Mouse (Mus musculus) lung, postnatal 0 days (tissue): Measurements from ENCODE around the gene F2. TPM values are rescaled to one million over a fixed set of nuclear protein-coding genes. Genes with fewer than 3 reads are reported as not detected.
A peak's percentile ranks its signal among the peaks of the same experiment; 100 is the strongest.
"Not testable (repeated sequence)": the region's sequence is repeated elsewhere in the genome, so short reads cannot be mapped to it uniquely, and the experiment has no call there.

Source experiments
- ATAC-seq: fragments of 200-750 bp; cut with Nextera tagmentation; 2 replicates; pipeline ENCODE4 v1.8.0; 2017; ENCODE audit warnings: moderate library complexity
- DNase-seq: peaks from one replicate; pipeline ENCODE4 v3.0.0-alpha.2; 2016; ENCODE audit warnings: low spot score
- H3K27ac ChIP-seq: fragments of 300-500 bp; sonication (generic); 2 replicates; pipeline ENCODE4 v1.5.1; 2014; ENCODE audit warnings: antibody characterized with exemption, mild to moderate bottlenecking, low read length, mixed read lengths
- H3K27me3 ChIP-seq: fragments of 300-500 bp; sonication (generic); replicated peaks from 2 replicates; pipeline ENCODE4 v1.6.1; 2014; ENCODE audit warnings: low read length, mixed read lengths; ENCODE audit not compliant: insufficient read depth
- H3K36me3 ChIP-seq: fragments of 300-500 bp; sonication (generic); 2 replicates; pipeline ENCODE4 v1.6.1; 2014; ENCODE audit warnings: low read length, mixed read lengths; ENCODE audit not compliant: insufficient read depth
- H3K4me1 ChIP-seq: fragments of 300-500 bp; sonication (generic); 2 replicates; pipeline ENCODE4 v1.6.1; 2014; ENCODE audit warnings: antibody characterized with exemption, low read depth, low read length, mixed read lengths; ENCODE audit not compliant: insufficient read depth
- H3K4me2 ChIP-seq: fragments of 300-500 bp; sonication (generic); replicated peaks from 2 replicates; pipeline ENCODE4 v1.6.1; 2014; ENCODE audit warnings: low read depth, mild to moderate bottlenecking, low read length, moderate library complexity, mixed read lengths
- H3K4me3 ChIP-seq: fragments of 300-500 bp; sonication (generic); 2 replicates; pipeline ENCODE4 v1.5.1; 2014; ENCODE audit warnings: low read depth, low read length
- H3K9ac ChIP-seq: fragments of 300-500 bp; sonication (generic); replicated peaks from 2 replicates; pipeline ENCODE4 v1.6.1; 2014; ENCODE audit warnings: low read depth, mild to moderate bottlenecking
- H3K9me3 ChIP-seq: fragments of 300-500 bp; sonication (generic); 2 replicates; pipeline ENCODE4 v1.6.1; 2016; ENCODE audit warnings: low read length, mixed read lengths
- CTCF ChIP-seq: IDR thresholded peaks from 2 replicates; pipeline ENCODE4 v1.5.1; 2016; ENCODE audit warnings: antibody characterized with exemption, mild to moderate bottlenecking
- EP300 ChIP-seq: IDR thresholded peaks from 2 replicates; pipeline ENCODE4 v1.6.1; 2016; ENCODE audit warnings: antibody characterized with exemption, mild to moderate bottlenecking, control low read depth
- WGBS: fragments of 180-500 bp; shearing (Covaris S2); extraction: QIAGEN DNeasy Blood & Tissue Kit; methylation state at CpG from one replicate; pipeline ENCODE4 v1.1.7; 2014; 5-methylcytosine and 5-hydroxymethylcytosine counted together
- polyA plus RNA-seq: library from polyadenylated mRNA; unstranded; fragments of >200 nt; fragmentation: Nextera tagmentation; extraction: Ambion mirVana; gene quantifications from 2 replicates; pipeline ENCODE4 v1.2.1, GENCODE M21; 2015

Gene F2
- polyA plus RNA-seq, 1 experiment from 2014 or later = 0.63 TPM

DNA sequence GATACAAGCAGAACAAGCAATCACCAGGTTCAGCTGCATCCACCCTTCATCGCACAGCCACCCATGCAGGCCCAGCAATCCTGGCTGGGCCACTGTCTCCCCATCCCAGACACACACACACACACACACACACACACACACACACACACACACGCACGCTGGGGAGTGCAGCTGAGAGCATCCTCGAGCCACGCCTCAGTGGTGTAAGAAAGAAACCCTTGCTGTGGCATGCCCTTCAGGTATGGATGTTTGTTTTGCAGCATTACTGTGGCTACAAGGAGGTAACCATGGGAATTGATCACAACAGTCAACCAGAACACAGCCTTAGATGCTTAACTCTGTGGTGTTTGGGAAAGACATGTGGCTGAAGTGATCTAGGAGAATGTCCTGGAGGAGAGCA, 3.9 kb downstream of the F2 start:
- DNase-seq (peak; percentile 43), ATAC-seq (peak; percentile 61)
- H3K9me3 ChIP-seq = no peaks in the 10 kb centered on the region
- no peak overlapping the region for H3K27ac ChIP-seq
- 58% methylated on average over 5 of the region's 5 CpGs for whole genome bisulfite sequencing
- no peak overlapping the region for H3K4me3 ChIP-seq
- H3K4me1 ChIP-seq = no peaks in the 10 kb centered on the region
- H3K4me2 ChIP-seq = no peak overlapping the region
- TF ChIP-seq EP300 (no peak), CTCF (no peak)
- no peaks in the 10 kb centered on the region for H3K36me3 ChIP-seq
- H3K27me3 ChIP-seq = no peaks in the 10 kb centered on the region
- no peak overlapping the region for H3K9ac ChIP-seq

- no peak for ATAC-seq
- H3K4me1 ChIP-seq = no peaks in the 10 kb centered on the region
- 69% methylated on average over 5 of the region's 5 CpGs for WGBS
- no peak overlapping the region for H3K4me2 ChIP-seq
- H3K27me3 ChIP-seq = no peaks in the 10 kb centered on the region
- no peak for TF ChIP-seq CTCF
- TF ChIP-seq EP300 = no peak
- H3K27ac ChIP-seq = no peak overlapping the region
- H3K4me3 ChIP-seq = no peak overlapping the region
- no peaks in the 10 kb centered on the region for H3K36me3 ChIP-seq
- no peak overlapping the region for H3K9ac ChIP-seq
- no peaks in the 10 kb centered on the region for H3K9me3 ChIP-seq
- no peak for DNase-seq
Measured at GRCm38 (mm10) chr2:91631826-91632225, 4.4 kb downstream of the F2 start.

DNA sequence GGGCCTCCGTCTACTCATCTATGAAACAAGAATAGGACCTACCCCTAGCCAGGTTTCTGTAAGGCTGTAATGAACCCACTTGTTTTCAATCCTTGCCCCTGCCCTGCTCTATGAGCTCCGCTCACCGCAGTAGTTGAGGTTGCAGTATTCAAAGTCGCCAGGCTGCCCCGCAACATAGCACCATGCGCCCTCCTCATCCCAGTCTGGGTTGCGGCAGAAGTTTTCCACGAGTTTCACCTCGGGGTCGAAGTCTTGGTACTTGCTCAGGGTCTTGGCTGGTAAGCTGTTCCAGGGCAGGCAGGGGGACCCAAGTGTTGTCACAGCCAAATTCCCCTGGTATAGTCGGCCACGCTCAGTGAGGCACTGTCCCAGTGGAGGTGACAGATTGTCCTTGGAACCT, 5.8 kb downstream of the F2 start:
- DNase-seq (no peak), ATAC-seq (no peak)
- Histone ChIP-seq H3K4me3 (no peak overlapping the region), H3K27me3 (no peaks in the 10 kb centered on the region), H3K9ac (no peak overlapping the region), H3K4me2 (no peak overlapping the region), H3K9me3 (no peaks in the 10 kb centered on the region), H3K27ac (no peak overlapping the region), H3K4me1 (no peaks in the 10 kb centered on the region), H3K36me3 (no peaks in the 10 kb centered on the region)
- no peak for TF ChIP-seq EP300
- TF ChIP-seq CTCF = no peak
- WGBS = 86% methylated on average over 12 of the region's 12 CpGs

DNA sequence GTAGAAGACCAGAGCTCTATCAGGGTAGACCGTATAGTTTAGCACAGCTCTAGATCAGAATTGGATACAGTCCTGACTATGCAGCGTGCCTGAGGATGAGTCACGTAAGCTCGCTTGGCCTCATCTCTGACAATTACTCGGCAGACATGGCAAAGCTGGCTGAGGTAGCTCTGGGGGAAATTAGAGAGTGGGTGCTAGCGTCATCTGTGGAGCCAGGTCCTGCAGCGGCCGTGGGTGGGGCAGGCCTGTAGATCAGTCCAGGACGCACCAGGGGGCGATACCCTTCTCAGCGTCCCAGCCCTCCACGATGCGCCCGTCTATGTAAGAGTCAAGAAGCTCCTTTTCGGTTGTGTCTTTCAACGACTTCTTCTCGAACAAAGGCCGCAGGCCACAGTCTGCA, 6.5 kb downstream of the F2 start:
- DNase-seq (no peak), ATAC-seq (no peak)
- Histone ChIP-seq H3K4me1 (no peaks in the 10 kb centered on the region), H3K27me3 (no peaks in the 10 kb centered on the region), H3K4me3 (no peak overlapping the region), H3K9ac (no peak overlapping the region), H3K4me2 (no peak overlapping the region), H3K9me3 (no peaks in the 10 kb centered on the region), H3K27ac (no peak overlapping the region), H3K36me3 (no peaks in the 10 kb centered on the region)
- TF ChIP-seq CTCF (no peak), EP300 (no peak)
- 79% methylated on average over 18 of the region's 18 CpGs for WGBS

DNA sequence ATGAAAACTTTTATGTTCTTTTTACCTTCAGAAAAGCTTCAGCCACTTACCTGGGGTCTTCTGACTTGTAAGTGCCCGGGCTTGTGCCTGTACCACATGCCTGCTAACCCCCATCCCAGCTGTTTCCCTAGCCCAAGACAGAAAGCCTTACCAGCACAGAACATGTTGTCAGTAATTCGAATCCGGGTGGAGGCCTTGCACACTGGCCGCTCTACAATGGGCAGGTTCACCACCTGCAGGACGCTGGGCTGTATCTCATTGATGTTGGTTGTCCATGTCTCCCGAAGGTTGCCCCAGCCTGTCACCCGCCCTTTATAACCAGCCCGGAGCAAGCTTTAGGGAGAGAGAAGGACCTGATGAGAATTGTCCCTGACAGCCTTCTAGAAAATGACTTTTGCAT, 8.0 kb downstream of the F2 start:
- WGBS = 89% methylated on average over 8 of the region's 8 CpGs
- ATAC-seq (no peak), DNase-seq (no peak)
- Histone ChIP-seq H3K9ac (no peak overlapping the region), H3K4me3 (no peak overlapping the region), H3K27ac (no peak overlapping the region), H3K9me3 (no peaks in the 10 kb centered on the region), H3K36me3 (no peaks in the 10 kb centered on the region), H3K4me1 (no peaks in the 10 kb centered on the region), H3K27me3 (no peaks in the 10 kb centered on the region), H3K4me2 (no peak overlapping the region)
- no peak for TF ChIP-seq CTCF
- TF ChIP-seq EP300 = no peak

DNA sequence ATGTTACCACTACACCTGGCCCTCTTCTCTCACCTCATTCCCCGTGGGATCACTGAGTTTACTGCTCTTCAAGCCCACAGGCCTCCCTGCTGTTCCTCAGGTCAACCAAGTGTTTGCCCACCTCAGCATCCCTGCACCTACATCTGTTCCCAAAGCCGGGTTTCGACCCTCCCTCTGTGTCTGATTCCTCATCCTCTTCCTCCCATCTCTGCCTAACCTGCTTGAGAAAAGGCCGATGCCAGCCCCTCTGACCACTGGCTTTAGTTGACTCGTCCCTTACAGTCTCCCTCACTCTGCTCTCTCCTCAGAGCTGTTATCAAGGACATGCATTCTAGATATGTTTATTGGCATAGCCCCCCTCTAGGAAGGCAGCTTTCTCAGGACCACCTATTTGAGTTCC, 8.7 kb downstream of the F2 start:
- Histone ChIP-seq H3K9me3 (no peaks in the 10 kb centered on the region), H3K36me3 (no peaks in the 10 kb centered on the region), H3K9ac (no peak overlapping the region), H3K4me2 (no peak overlapping the region), H3K27ac (no peak overlapping the region), H3K4me3 (no peak overlapping the region), H3K4me1 (no peaks in the 10 kb centered on the region), H3K27me3 (no peaks in the 10 kb centered on the region)
- 57% methylated on average over 5 of the region's 5 CpGs for WGBS
- no peak for TF ChIP-seq EP300
- TF ChIP-seq CTCF = no peak
- DNase-seq (no peak), ATAC-seq (no peak)

GRCm38 (mm10) chr2:91623366-91623765, 12.8 kb downstream of the F2 start:
- not testable (repeated sequence) for H3K27ac ChIP-seq, H3K4me3 ChIP-seq, H3K4me1 ChIP-seq, ATAC-seq, DNase-seq, H3K9ac ChIP-seq, H3K9me3 ChIP-seq, H3K27me3 ChIP-seq, H3K4me2 ChIP-seq
- H3K36me3 ChIP-seq = peaks cover 10% of the 10 kb centered on the region; the same call in 1 of the 2 replicates
- WGBS = 97% methylated on average over 7 of the region's 7 CpGs
